Comparison of ENCODE assay signal across 19 mouse cellular contexts in the genomic region with DNA sequence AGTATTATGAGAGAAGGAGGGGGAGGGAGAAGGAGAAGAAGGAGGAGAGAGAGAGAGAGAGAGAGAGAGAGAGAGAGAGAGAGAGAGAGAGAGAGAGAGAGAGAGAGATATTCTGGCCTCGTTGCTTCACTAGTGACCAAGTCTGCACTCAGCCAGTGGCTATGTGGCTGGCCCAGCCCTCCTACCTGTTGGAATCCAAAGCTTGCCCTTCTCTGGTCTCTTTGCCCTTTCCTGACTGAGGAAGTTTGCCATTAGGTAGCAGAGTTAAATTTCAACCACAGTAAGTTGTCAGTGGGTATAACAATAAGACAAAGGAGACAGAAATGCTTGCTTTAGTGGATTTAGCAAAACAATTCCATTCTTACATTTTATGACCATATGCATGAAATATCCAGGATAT.
A peak's percentile ranks its signal among the peaks of the same experiment; 100 is the strongest.
DNase-seq lines count a peak whose midpoint lies in the region; ATAC-seq and TF ChIP-seq lines count a peak whose summit lies in the region.
"Had no signal": no experiment of that assay in that cellular context is flagged by ENCODE, and none has a peak within 500 bp of the region (broad histone marks: within the 10 kb centered on the region; RNA-seq: fewer than 3 reads in every experiment).

No protein-coding gene starts in this region.

- H3K4me2 ChIP-seq in kidney, embryonic 14.5 days (replicated peaks; ENCODE audit: low read depth, low read length) = no peak overlapping the region
- H3K4me2 ChIP-seq in kidney, embryonic 16.5 days (replicated peaks; ENCODE audit: low read depth, low read length) = no peak overlapping the region
- H3K4me2 ChIP-seq: embryonic facial prominence, embryonic 12.5 days; forebrain, embryonic 15.5 days; heart, embryonic 13.5 days; hindbrain, embryonic 12.5 days had no signal

- no peak overlapping the region for H3K27ac ChIP-seq in kidney, embryonic 14.5 days (ENCODE audit: low read depth, low read length)
- H3K27ac ChIP-seq in kidney, adult 2 months (ENCODE audit: insufficient read depth, low read depth, low read length) = peak overlapping the region; percentile 62; the same call in 1 of the 2 replicates
- 0 out of 2 replicates have a peak overlapping the region, but pooled peaks have one; percentile 24 for H3K27ac ChIP-seq in kidney, embryonic 16.5 days (ENCODE audit: low read length)
- H3K27ac ChIP-seq: embryonic facial prominence, embryonic 12.5 days; forebrain, embryonic 15.5 days; heart, embryonic 13.5 days; hindbrain, embryonic 12.5 days had no signal

- peaks cover 5% of the 10 kb centered on the region; the same call in 1 of the 2 replicates for H3K4me1 ChIP-seq in kidney, embryonic 14.5 days (ENCODE audit: control insufficient read depth, insufficient read depth, low read length)
- peaks cover 19% of the 10 kb centered on the region; the same call in 1 of the 2 replicates for H3K4me1 ChIP-seq in kidney, adult 2 months (ENCODE audit: control insufficient read depth, insufficient read depth, low read length)
- H3K4me1 ChIP-seq in kidney, embryonic 16.5 days (ENCODE audit: insufficient read depth, low read length) = peaks cover 25% of the 10 kb centered on the region; the same call in 1 of the 2 replicates
- H3K4me1 ChIP-seq: embryonic facial prominence, embryonic 12.5 days had no signal

- DNase-seq in kidney, adult 11 months = peak; percentile 67
- peak; percentile 86 for DNase-seq in kidney, adult 2 months
- DNase-seq in kidney, postnatal 36 days = peak; percentile 60 to 79
- no peak for DNase-seq in heart, postnatal 25 days (ENCODE audit: low spot score)
- no peak for DNase-seq in left cerebral cortex, postnatal 10 days (ENCODE audit: extremely low spot score in 1 of 2, low spot score in 2 of 2)
- DNase-seq in gastrocnemius, adult 18-20 months (ENCODE audit: low spot score) = no peak
- DNase-seq: adrenal gland, postnatal 14 days; cerebellum, adult 11-12 months; cerebellum, adult 9-10 months; cerebellum, postnatal 25 days; gastrocnemius, postnatal 14 days; heart, postnatal 4 days had no signal

- H3K9ac ChIP-seq in kidney, embryonic 14.5 days (ENCODE audit: low read depth, low read length) = no peak overlapping the region
- H3K9ac ChIP-seq in kidney, embryonic 16.5 days (replicated peaks; ENCODE audit: low read length) = no peak overlapping the region
- H3K9ac ChIP-seq: embryonic facial prominence, embryonic 12.5 days; forebrain, embryonic 15.5 days; heart, embryonic 13.5 days; hindbrain, embryonic 12.5 days had no signal

- no peak for ATAC-seq in kidney, embryonic 14.5 days (ENCODE audit: low FRiP score, low TSS enrichment)
- ATAC-seq in kidney, embryonic 16.5 days (ENCODE audit: low FRiP score, low TSS enrichment) = no peak
- ATAC-seq: activated CD4-positive, CD25-positive, alpha-beta regulatory T cell, adult 4 months; forebrain, embryonic 15.5 days had no signal

- TF ChIP-seq POLR2A in kidney, adult 2 months (IDR thresholded peaks at IDR 0.05; ENCODE audit: low read depth, low read length) = no peak

- no peak for TF ChIP-seq CTCF in kidney, adult 2 months (conservative IDR thresholded peaks at IDR 0.05; ENCODE audit: insufficient read depth, insufficient read length, low read depth, low read length)

- H3K36me3 ChIP-seq in kidney, embryonic 14.5 days (ENCODE audit: control insufficient read depth, insufficient read depth, low read length) = no peaks in the 10 kb centered on the region
- no peaks in the 10 kb centered on the region for H3K36me3 ChIP-seq in kidney, adult 2 months (ENCODE audit: control insufficient read depth, insufficient read depth, low read length)
- H3K36me3 ChIP-seq in kidney, embryonic 16.5 days (ENCODE audit: insufficient read depth, low read length) = no peaks in the 10 kb centered on the region
- H3K36me3 ChIP-seq: embryonic facial prominence, embryonic 12.5 days; forebrain, embryonic 15.5 days; heart, embryonic 13.5 days had no signal

- intact Hi-C loops in heart, postnatal 25 days (cut with DNase I) = loop anchor here (10.0 kb wide), 1 partner anchor 98 kb away; no protein-coding TSS in a partner anchor
- intact Hi-C loops in left cerebral cortex, postnatal 10 days (cut with DNase I) = no loop called here

- WGBS in kidney, embryonic 14.5 days = 50% methylated on average over 1 of the region's 1 CpGs
- 32% methylated on average over 1 of the region's 1 CpGs for WGBS in kidney, adult 2 months
- 38% methylated on average over 1 of the region's 1 CpGs for WGBS in kidney, embryonic 16.5 days

- no peaks in the 10 kb centered on the region for H3K27me3 ChIP-seq in kidney, embryonic 14.5 days (ENCODE audit: control insufficient read depth, insufficient read depth, low read length)
- no peaks in the 10 kb centered on the region for H3K27me3 ChIP-seq in kidney, adult 2 months (replicated peaks; ENCODE audit: control insufficient read depth, insufficient read depth, low read length)
- H3K27me3 ChIP-seq in kidney, embryonic 16.5 days (ENCODE audit: insufficient read depth, low read length) = no peaks in the 10 kb centered on the region
- H3K27me3 ChIP-seq: embryonic facial prominence, embryonic 12.5 days; forebrain, embryonic 15.5 days; heart, embryonic 13.5 days; hindbrain, embryonic 12.5 days had no signal

- no peaks in the 10 kb centered on the region for H3K9me3 ChIP-seq in kidney, embryonic 14.5 days (ENCODE audit: control insufficient read depth, low read length)
- no peaks in the 10 kb centered on the region for H3K9me3 ChIP-seq in kidney, embryonic 16.5 days (ENCODE audit: low read length)
- H3K9me3 ChIP-seq: embryonic facial prominence, embryonic 12.5 days; forebrain, embryonic 15.5 days; heart, embryonic 13.5 days; hindbrain, embryonic 12.5 days had no signal

- H3K4me3 ChIP-seq in kidney, embryonic 14.5 days (ENCODE audit: low read length) = no peak overlapping the region
- H3K4me3 ChIP-seq in kidney, adult 2 months (ENCODE audit: insufficient read depth, low read depth, low read length) = no peak overlapping the region
- no peak overlapping the region for H3K4me3 ChIP-seq in kidney, embryonic 16.5 days (ENCODE audit: low read length)
- H3K4me3 ChIP-seq: embryonic facial prominence, embryonic 12.5 days; forebrain, embryonic 15.5 days; heart, embryonic 13.5 days; hindbrain, embryonic 12.5 days had no signal

Comparison
In these comparisons a context has a peak if more than half of its experiments do, and no peak if none do; other contexts are left out.
1. DNase-seq: peak in kidney, adult 11 months (single experiment), kidney, adult 2 months (single experiment) and kidney, postnatal 36 days (2 of 2); none in heart, postnatal 25 days (single experiment), left cerebral cortex, postnatal 10 days (0 of 2) and gastrocnemius, adult 18-20 months (single experiment).